Mouse (Mus musculus): Measurements from ENCODE around the gene Tshr.

GRCm38 (mm10) chr12:91427129-91427528 is 42.8 kb downstream of the Tshr start:
- TF ChIP-seq CTCF (IDR thresholded peaks at IDR 0.05; ENCODE audit: borderline replicate concordance, extremely low read depth, insufficient read depth, insufficient read length) (no peak), POLR2A (IDR thresholded peaks at IDR 0.05; ENCODE audit: borderline replicate concordance, extremely low read depth, insufficient read depth, insufficient read length, poor library complexity, severe bottlenecking) (no peak)

Measured in brain, embryonic 14.5 days (tissue).